Mouse (Mus musculus) heart, adult 2 months (tissue): Measurements from ENCODE around the gene Acp2.

Source experiments
- CTCF ChIP-seq: fragments of 200-600 bp; IDR thresholded peaks from 2 replicates; pipeline ENCODE4 v1.8.1; 2022; ENCODE audit warnings: antibody characterized with exemption, mild to moderate bottlenecking, moderate library complexity
- POLR2A ChIP-seq: fragments of 200-500 bp; IDR thresholded peaks from 2 replicates; pipeline ENCODE4 v1.6.1; 2011; ENCODE audit warnings: mild to moderate bottlenecking, low read depth, low read length, control low read depth; ENCODE audit not compliant: insufficient read depth

- TF ChIP-seq POLR2A (no peak), CTCF (no peak)
These were observed 52.2 kb downstream of the Acp2 start for GRCm38 (mm10) chr2:91254725-91255380.
